Mouse (Mus musculus) left cerebral cortex, postnatal 4 days (tissue): ENCODE data around the gene Pip5k1c. TPM values are rescaled to one million over a fixed set of nuclear protein-coding genes. Genes with fewer than 3 reads are reported as not detected.

Source experiments
- DNase-seq: peaks from one replicate; pipeline ENCODE4 v3.0.0-alpha.2; 2022
- intact Hi-C: fragments of 180-260 bp; cut with DNase I; formaldehyde crosslinking; loops from one replicate; pipeline ENCODE4 v1.15.1; 2025
- microRNA-seq: library from miRNA; unstranded; fragments of <30 nt; microRNA quantifications from one replicate; pipeline ENCODE4 v1.2.0, GENCODE M21; 2022
- total RNA-seq, 2 experiments: library from RNA; stranded (reverse); gene quantifications; 2 replicates each; pipeline ENCODE4 v1.2.3; 2021

Pip5k1c gene
- total RNA-seq, 2 experiments from 2014 or later, result 295 to 304 TPM

GRCm38 (mm10) chr10:81363436-81364346, 70.9 kb downstream of the Pip5k1c start:
- DNase-seq, result no peak
- intact Hi-C loops, result no loop called here

- intact Hi-C loops, result no loop called here
- DNase-seq, result no peak
These were observed 71.9 kb downstream of the Pip5k1c start for GRCm38 (mm10) chr10:81364666-81365065.

GRCm38 (mm10) chr10:81365073-81365472, 72.3 kb downstream of the Pip5k1c start:
- intact Hi-C loops, result no loop called here
- DNase-seq, result no peak

- DNase-seq, result no peak
- intact Hi-C loops, result no loop called here
These were observed 73.1 kb downstream of the Pip5k1c start, which contains the start of gene 4930404N11Rik for GRCm38 (mm10) chr10:81365672-81366476. Gene 4930404N11Rik (minus strand): TSS chr10:81365816.

- DNase-seq, result no peak
- intact Hi-C loops, result no loop called here
These were observed 73.9 kb downstream of the Pip5k1c start for GRCm38 (mm10) chr10:81366477-81367206.

GRCm38 (mm10) chr10:81367207-81367495, 74.4 kb downstream of the Pip5k1c start:
- intact Hi-C loops, result no loop called here
- no peak for DNase-seq

Small RNA genes within 50 kb of the gene (microRNA-seq; reads per million reads assigned to microRNA genes)
- gene Mir3057, result 30.1 reads per million, percentile 40 among the genes with 10 or more reads in this experiment

Other genes starting within 250 kb of the Pip5k1c start
- gene Sgta, start 232.8 kb upstream of the Pip5k1c start, total RNA-seq, result 100 to 1,000 TPM; 193 to 199 TPM
- gene Thop1, start 222.9 kb upstream of the Pip5k1c start, total RNA-seq, result 10 to 100 TPM; 53.6 to 56.5 TPM
- gene Creb3l3, start 194.1 kb upstream of the Pip5k1c start, total RNA-seq, result under 1 TPM; 0.22 to 0.60 TPM
- 100 to 1,000 TPM; 153 to 167 TPM for gene Map2k2, start 187.0 kb upstream of the Pip5k1c start, total RNA-seq
- 10 to 100 TPM; 23.3 to 24.7 TPM for gene Zbtb7a, start 157.7 kb upstream of the Pip5k1c start, total RNA-seq
- 10 to 100 TPM; 29.6 to 30.4 TPM for gene Pias4, start 125.0 kb upstream of the Pip5k1c start, total RNA-seq
- 1,000 to 10,000 TPM; 1,312 to 1,322 TPM for gene Eef2, start 116.3 kb upstream of the Pip5k1c start, total RNA-seq
- gene Dapk3, start 110.0 kb upstream of the Pip5k1c start, total RNA-seq, result 10 to 100 TPM; 62.7 to 62.9 TPM
- not detected for gene 4930442H23Rik, start 109.1 kb upstream of the Pip5k1c start, total RNA-seq
- under 1 TPM in 1 of 2 experiments, not detected in 1; 0.44 TPM for gene Nmrk2, start 90.9 kb upstream of the Pip5k1c start, total RNA-seq
- 100 to 1,000 TPM; 195 to 206 TPM for gene Atcay, start 62.1 kb upstream of the Pip5k1c start, total RNA-seq
- 10 to 100 TPM; 65.2 to 66.0 TPM for gene Zfr2, start 59.8 kb upstream of the Pip5k1c start, total RNA-seq
- gene Matk, start 40.0 kb upstream of the Pip5k1c start, total RNA-seq, result 100 to 1,000 TPM; 132 to 140 TPM
- 10 to 100 TPM; 41.9 to 50.6 TPM for gene Mrpl54, start 26.0 kb upstream of the Pip5k1c start, total RNA-seq
- 10 to 100 TPM; 22.6 to 28.2 TPM for gene Apba3, start 26.0 kb upstream of the Pip5k1c start, total RNA-seq
- gene Tjp3, start 1.4 kb upstream of the Pip5k1c start, total RNA-seq, result 1 to 10 TPM; 5.4 to 6.1 TPM
- gene Cactin, start 28.1 kb downstream of the Pip5k1c start, total RNA-seq, result 10 to 100 TPM; 26.5 to 26.9 TPM
- gene Tbxa2r, start 35.8 kb downstream of the Pip5k1c start, total RNA-seq, result 1 to 10 TPM; 1.6 to 2.0 TPM
- under 1 TPM; 0.12 to 0.28 TPM for gene Gipc3, start 50.3 kb downstream of the Pip5k1c start, total RNA-seq
- 10 to 100 TPM; 23.5 to 26.8 TPM for gene Hmg20b, start 57.5 kb downstream of the Pip5k1c start, total RNA-seq
- gene Mfsd12, start 64.5 kb downstream of the Pip5k1c start, total RNA-seq, result 10 to 100 TPM; 29.6 to 29.7 TPM
- gene 4930404N11Rik, start 72.9 kb downstream of the Pip5k1c start, total RNA-seq, result 1 to 10 TPM; 1.3 to 1.4 TPM
- gene Fzr1, start 85.6 kb downstream of the Pip5k1c start, total RNA-seq, result 100 to 1,000 TPM; 109 to 112 TPM
- gene Dohh, start 91.5 kb downstream of the Pip5k1c start, total RNA-seq, result 10 to 100 TPM; 58.8 to 61.5 TPM
- gene Gm48551, start 91.5 kb downstream of the Pip5k1c start, total RNA-seq, result 1 to 10 TPM; 3.7 to 4.4 TPM
- gene Gm48552, start 96.0 kb downstream of the Pip5k1c start, total RNA-seq, result 1 to 10 TPM; 2.7 to 5.9 TPM
- gene Smim24, start 100.1 kb downstream of the Pip5k1c start, total RNA-seq, result 1 to 10 TPM; 1.5 to 2.3 TPM
- gene Nfic, start 162.7 kb downstream of the Pip5k1c start, total RNA-seq, result 10 to 100 TPM; 29.5 to 31.1 TPM
- gene Celf5, start 189.7 kb downstream of the Pip5k1c start, total RNA-seq, result 100 to 1,000 TPM; 303 to 316 TPM
- 100 to 1,000 TPM; 104 to 105 TPM for gene Ncln, start 203.4 kb downstream of the Pip5k1c start, total RNA-seq
- gene S1pr4, start 207.2 kb downstream of the Pip5k1c start, total RNA-seq, result under 1 TPM; 0.14 to 0.66 TPM
- gene Gna15, start 231.3 kb downstream of the Pip5k1c start, total RNA-seq, result 1 to 10 TPM; 1.1 to 1.6 TPM